Mouse (Mus musculus): ENCODE measurements at regions not wholly inside any gene's neighbourhood (a gene's known extent, or its start where the extent isn't known, plus 50 kb on each side); places are given as distances from the start of the nearest gene placed in this dataset.
A peak's percentile ranks its signal among the peaks of the same experiment; 100 is the strongest.

GRCm38 (mm10) chr6:41126855-41127254, 91.5 kb upstream of the 2210010C04Rik start:
- Histone ChIP-seq H3K9me3 (ENCODE audit: control insufficient read depth, low read length) (no peaks in the 10 kb centered on the region), H3K36me3 (ENCODE audit: control insufficient read depth, insufficient read depth, low read length) (no peaks in the 10 kb centered on the region), H3K9ac (ENCODE audit: low read length) (no peak overlapping the region), H3K27me3 (ENCODE audit: control insufficient read depth, insufficient read depth, low read length) (no peaks in the 10 kb centered on the region), H3K4me1 (ENCODE audit: control insufficient read depth in 2 of 2, insufficient read depth in 2 of 2, low read length in 2 of 2) (no peaks in the 10 kb centered on the region), H3K4me2 (ENCODE audit: low read length) (no peak overlapping the region), H3K4me3 (ENCODE audit: control insufficient read depth in 1 of 2, insufficient read depth in 1 of 2, low read depth in 1 of 2, low read length in 2 of 2) (no peak overlapping the region), H3K27ac (replicated peaks in 1 of 2; ENCODE audit: control insufficient read depth in 1 of 2, insufficient read depth in 1 of 2, low read depth in 2 of 2, low read length in 2 of 2) (no peak overlapping the region)
- ATAC-seq (ENCODE audit: insufficient number of reproducible peaks, insufficient read depth, low FRiP score, low read depth), result no peak

DNA sequence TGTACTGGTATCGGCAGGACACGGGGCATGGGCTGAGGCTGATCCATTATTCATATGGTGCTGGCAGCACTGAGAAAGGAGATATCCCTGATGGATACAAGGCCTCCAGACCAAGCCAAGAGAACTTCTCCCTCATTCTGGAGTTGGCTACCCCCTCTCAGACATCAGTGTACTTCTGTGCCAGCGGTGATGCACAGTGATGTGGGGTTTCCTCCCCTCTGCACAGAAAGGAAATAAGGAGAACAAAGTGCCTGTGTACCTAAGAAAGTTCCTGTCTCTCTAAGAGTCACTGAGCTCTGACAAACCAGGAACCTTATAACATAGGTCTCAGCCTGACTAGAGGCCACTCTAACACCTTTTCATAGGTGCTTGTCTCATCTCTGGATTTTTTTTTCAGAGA, 86.3 kb upstream of the 2210010C04Rik start:
- Histone ChIP-seq H3K9me3 (ENCODE audit: control insufficient read depth, low read length) (no peaks in the 10 kb centered on the region), H3K4me1 (ENCODE audit: control insufficient read depth in 2 of 2, insufficient read depth in 2 of 2, low read length in 2 of 2) (no peaks in the 10 kb centered on the region), H3K27ac (replicated peaks in 1 of 2; ENCODE audit: control insufficient read depth in 1 of 2, insufficient read depth in 1 of 2, low read depth in 2 of 2, low read length in 2 of 2) (no peak overlapping the region), H3K4me2 (ENCODE audit: low read length) (no peak overlapping the region), H3K27me3 (ENCODE audit: control insufficient read depth, insufficient read depth, low read length) (no peaks in the 10 kb centered on the region), H3K9ac (ENCODE audit: low read length) (no peak overlapping the region), H3K4me3 (ENCODE audit: control insufficient read depth in 1 of 2, insufficient read depth in 1 of 2, low read depth in 1 of 2, low read length in 2 of 2) (no peak overlapping the region), H3K36me3 (ENCODE audit: control insufficient read depth, insufficient read depth, low read length) (no peaks in the 10 kb centered on the region)
- no peak for ATAC-seq (ENCODE audit: insufficient number of reproducible peaks, insufficient read depth, low FRiP score, low read depth)
- 74% methylated on average over 3 of the region's 3 CpGs for WGBS

DNA sequence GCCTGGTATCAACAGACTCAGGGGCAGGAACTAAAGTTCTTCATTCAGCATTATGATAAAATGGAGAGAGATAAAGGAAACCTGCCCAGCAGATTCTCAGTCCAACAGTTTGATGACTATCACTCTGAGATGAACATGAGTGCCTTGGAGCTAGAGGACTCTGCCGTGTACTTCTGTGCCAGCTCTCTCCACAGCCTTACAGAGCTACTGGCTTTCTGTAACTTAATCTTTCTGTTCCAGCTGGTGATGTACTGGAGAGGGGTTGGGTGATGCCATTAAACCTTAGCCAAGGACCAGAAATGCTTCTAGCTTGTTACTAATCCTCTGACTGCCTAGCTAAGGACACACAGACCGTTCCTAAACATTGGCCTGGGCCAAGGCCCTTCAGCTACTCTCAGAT, 83.9 kb upstream of the 2210010C04Rik start:
- no peak for ATAC-seq (ENCODE audit: insufficient number of reproducible peaks, insufficient read depth, low FRiP score, low read depth)
- 61% methylated on average over 2 of the region's 2 CpGs for WGBS
- Histone ChIP-seq H3K4me2 (ENCODE audit: low read length) (no peak overlapping the region), H3K4me1 (ENCODE audit: control insufficient read depth in 2 of 2, insufficient read depth in 2 of 2, low read length in 2 of 2) (no peaks in the 10 kb centered on the region), H3K36me3 (ENCODE audit: control insufficient read depth, insufficient read depth, low read length) (no peaks in the 10 kb centered on the region), H3K27ac (replicated peaks in 1 of 2; ENCODE audit: control insufficient read depth in 1 of 2, insufficient read depth in 1 of 2, low read depth in 2 of 2, low read length in 2 of 2) (no peak overlapping the region), H3K9ac (ENCODE audit: low read length) (no peak overlapping the region), H3K9me3 (ENCODE audit: control insufficient read depth, low read length) (no peaks in the 10 kb centered on the region), H3K4me3 (ENCODE audit: control insufficient read depth in 1 of 2, insufficient read depth in 1 of 2, low read depth in 1 of 2, low read length in 2 of 2) (no peak overlapping the region), H3K27me3 (ENCODE audit: control insufficient read depth, insufficient read depth, low read length) (no peaks in the 10 kb centered on the region)

DNA sequence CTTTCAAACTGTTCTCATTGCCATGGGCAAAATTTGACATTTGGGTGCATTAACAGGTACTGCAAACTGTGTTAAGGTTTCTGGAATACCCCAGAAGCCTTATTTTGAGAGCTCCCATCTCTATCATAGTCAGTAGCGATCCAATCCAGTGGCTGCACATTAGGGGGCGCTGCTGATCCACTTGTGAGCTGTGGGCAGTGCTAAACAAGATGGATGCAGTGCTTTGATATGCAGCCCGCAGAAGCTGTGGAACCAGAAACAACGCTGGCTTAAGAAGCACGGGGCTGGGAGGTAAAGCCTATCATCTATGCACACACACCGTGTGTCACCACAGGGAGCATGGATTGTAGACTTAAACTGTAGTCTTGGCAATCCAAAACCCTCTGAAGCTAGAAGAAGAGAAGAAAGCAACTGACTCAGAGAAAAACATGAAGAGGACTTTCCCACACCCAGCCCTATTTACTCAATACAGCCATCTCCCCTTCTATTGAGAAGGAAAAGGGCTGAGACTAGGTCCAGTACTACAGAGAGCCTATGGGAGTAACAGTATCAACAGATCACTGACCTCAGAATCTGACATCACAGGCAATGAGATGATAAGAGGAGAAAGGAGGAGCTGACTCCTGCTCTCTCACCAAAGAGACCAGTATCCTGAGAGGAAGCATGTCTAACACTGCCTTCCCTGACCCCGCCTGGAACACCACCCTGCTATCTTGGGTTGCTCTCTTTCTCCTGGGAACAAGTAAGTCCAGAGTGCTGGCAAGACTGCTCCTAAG, 83.1 kb upstream of the 2210010C04Rik start:
- H3K9ac ChIP-seq (ENCODE audit: low read length), result no peak overlapping the region
- no peak overlapping the region for H3K4me3 ChIP-seq (ENCODE audit: control insufficient read depth in 1 of 2, insufficient read depth in 1 of 2, low read depth in 1 of 2, low read length in 2 of 2)
- no peaks in the 10 kb centered on the region for H3K27me3 ChIP-seq (ENCODE audit: control insufficient read depth, insufficient read depth, low read length)
- no peaks in the 10 kb centered on the region for H3K36me3 ChIP-seq (ENCODE audit: control insufficient read depth, insufficient read depth, low read length)
- H3K9me3 ChIP-seq (ENCODE audit: control insufficient read depth, low read length), result no peaks in the 10 kb centered on the region
- WGBS, result 9% methylated on average over 7 of the region's 7 CpGs
- peak overlapping the region; percentile 24 for H3K4me2 ChIP-seq (ENCODE audit: low read length)
- no peaks in the 10 kb centered on the region for H3K4me1 ChIP-seq (ENCODE audit: control insufficient read depth in 2 of 2, insufficient read depth in 2 of 2, low read length in 2 of 2)
- no peak for ATAC-seq (ENCODE audit: insufficient number of reproducible peaks, insufficient read depth, low FRiP score, low read depth)
- H3K27ac ChIP-seq (replicated peaks in 1 of 2; ENCODE audit: control insufficient read depth in 1 of 2, insufficient read depth in 1 of 2, low read depth in 2 of 2, low read length in 2 of 2), result no peak overlapping the region

GRCm38 (mm10) chr6:41113943-41114342, 78.6 kb upstream of the 2210010C04Rik start:
- H3K9ac ChIP-seq (ENCODE audit: low read length), result no peak overlapping the region
- no peak for ATAC-seq (ENCODE audit: insufficient number of reproducible peaks, insufficient read depth, low FRiP score, low read depth)
- H3K27ac ChIP-seq (replicated peaks in 1 of 2; ENCODE audit: control insufficient read depth in 1 of 2, insufficient read depth in 1 of 2, low read depth in 2 of 2, low read length in 2 of 2), result no peak overlapping the region
- no peaks in the 10 kb centered on the region for H3K9me3 ChIP-seq (ENCODE audit: control insufficient read depth, low read length)
- H3K27me3 ChIP-seq (ENCODE audit: control insufficient read depth, insufficient read depth, low read length), result no peaks in the 10 kb centered on the region
- H3K4me3 ChIP-seq (ENCODE audit: control insufficient read depth in 1 of 2, insufficient read depth in 1 of 2, low read depth in 1 of 2, low read length in 2 of 2), result no peak overlapping the region
- no peaks in the 10 kb centered on the region for H3K4me1 ChIP-seq (ENCODE audit: control insufficient read depth in 2 of 2, insufficient read depth in 2 of 2, low read length in 2 of 2)
- 52% methylated on average over 1 of the region's 1 CpGs for WGBS
- H3K4me2 ChIP-seq (ENCODE audit: low read length), result no peak overlapping the region
- H3K36me3 ChIP-seq (ENCODE audit: control insufficient read depth, insufficient read depth, low read length), result no peaks in the 10 kb centered on the region

- Histone ChIP-seq H3K4me2 (ENCODE audit: low read length) (no peak overlapping the region), H3K9me3 (ENCODE audit: control insufficient read depth, low read length) (no peaks in the 10 kb centered on the region), H3K4me3 (ENCODE audit: control insufficient read depth in 1 of 2, insufficient read depth in 1 of 2, low read depth in 1 of 2, low read length in 2 of 2) (no peak overlapping the region), H3K27ac (replicated peaks in 1 of 2; ENCODE audit: control insufficient read depth in 1 of 2, insufficient read depth in 1 of 2, low read depth in 2 of 2, low read length in 2 of 2) (no peak overlapping the region), H3K4me1 (ENCODE audit: control insufficient read depth in 2 of 2, insufficient read depth in 2 of 2, low read length in 2 of 2) (no peaks in the 10 kb centered on the region), H3K9ac (ENCODE audit: low read length) (no peak overlapping the region), H3K27me3 (ENCODE audit: control insufficient read depth, insufficient read depth, low read length) (no peaks in the 10 kb centered on the region), H3K36me3 (ENCODE audit: control insufficient read depth, insufficient read depth, low read length) (no peaks in the 10 kb centered on the region)
- 34% methylated on average over 7 of the region's 7 CpGs for WGBS
- ATAC-seq (ENCODE audit: insufficient number of reproducible peaks, insufficient read depth, low FRiP score, low read depth), result no peak
Measured at GRCm38 (mm10) chr6:41112861-41113610, 77.7 kb upstream of the 2210010C04Rik start.

DNA sequence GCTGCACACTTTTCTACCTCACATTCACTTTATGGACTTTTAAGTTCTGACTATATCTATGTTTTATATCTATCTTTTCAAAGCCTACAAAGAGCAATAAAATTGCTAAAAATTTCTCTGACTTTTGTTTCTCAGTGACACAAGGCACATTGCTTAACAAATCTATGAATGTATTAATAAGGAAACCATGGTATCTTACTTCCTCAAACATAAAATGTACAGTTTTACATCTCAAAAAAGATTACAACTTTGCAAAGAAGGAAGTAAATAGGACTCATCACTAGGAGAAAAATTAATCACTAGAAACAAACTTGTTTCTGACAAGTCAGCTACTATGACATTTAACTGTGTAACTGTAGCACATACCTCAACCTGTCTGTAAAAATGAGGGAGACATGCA, 76.5 kb upstream of the 2210010C04Rik start:
- no peaks in the 10 kb centered on the region for H3K36me3 ChIP-seq (ENCODE audit: control insufficient read depth, insufficient read depth, low read length)
- no peak overlapping the region for H3K27ac ChIP-seq (replicated peaks in 1 of 2; ENCODE audit: control insufficient read depth in 1 of 2, insufficient read depth in 1 of 2, low read depth in 2 of 2, low read length in 2 of 2)
- no peaks in the 10 kb centered on the region for H3K27me3 ChIP-seq (ENCODE audit: control insufficient read depth, insufficient read depth, low read length)
- no peak overlapping the region for H3K4me3 ChIP-seq (ENCODE audit: control insufficient read depth in 1 of 2, insufficient read depth in 1 of 2, low read depth in 1 of 2, low read length in 2 of 2)
- no peaks in the 10 kb centered on the region for H3K9me3 ChIP-seq (ENCODE audit: control insufficient read depth, low read length)
- H3K9ac ChIP-seq (ENCODE audit: low read length), result no peak overlapping the region
- ATAC-seq (ENCODE audit: insufficient number of reproducible peaks, insufficient read depth, low FRiP score, low read depth), result no peak
- H3K4me2 ChIP-seq (ENCODE audit: low read length), result no peak overlapping the region
- no peaks in the 10 kb centered on the region for H3K4me1 ChIP-seq (ENCODE audit: control insufficient read depth in 2 of 2, insufficient read depth in 2 of 2, low read length in 2 of 2)

All from heart, embryonic 14.5 days (tissue).